Mouse (Mus musculus): ENCODE results near the gene Cdh15.

GRCm38 (mm10) chr8:122834416-122834815, 13.3 kb upstream of the Cdh15 start:
- TF ChIP-seq USF1 (IDR thresholded peaks at IDR 0.05; ENCODE audit: low read depth) (no peak), CTCF (IDR thresholded peaks at IDR 0.05; ENCODE audit: control insufficient read depth, insufficient read depth, insufficient read length) (no peak), MAX (IDR thresholded peaks at IDR 0.05) (no peak), CEBPB (IDR thresholded peaks at IDR 0.05; ENCODE audit: low read depth) (no peak), MYOG (IDR thresholded peaks at IDR 0.05; ENCODE audit: control insufficient read depth, extremely low read depth, insufficient read length) (no peak)

All from C2C12 (cell line).